Mouse (Mus musculus) ES-Bruce4 (cell line): ENCODE data around the gene Procr. TPM values are rescaled to one million over a fixed set of nuclear protein-coding genes. Genes with fewer than 3 reads are reported as not detected.

ENCODE experiments used
- H3K27ac ChIP-seq: 2 replicates; pipeline ENCODE4 v1.5.1; 2012; ENCODE audit warnings: low read length, inconsistent platforms; ENCODE audit not compliant: insufficient read depth
- H3K27me3 ChIP-seq: 2 replicates; pipeline ENCODE4 v1.6.1; 2012; ENCODE audit warnings: mild to moderate bottlenecking, low read length, inconsistent platforms; ENCODE audit not compliant: control insufficient read depth, poor library complexity, insufficient read depth, severe bottlenecking
- H3K36me3 ChIP-seq: 2 replicates; pipeline ENCODE4 v1.6.1; 2012; ENCODE audit warnings: inconsistent platforms, mild to moderate bottlenecking, low read length, moderate library complexity; ENCODE audit not compliant: control insufficient read depth, poor library complexity, insufficient read depth, severe bottlenecking
- H3K4me1 ChIP-seq: one replicate; pipeline ENCODE4 v1.8.1; 2011; ENCODE audit warnings: low read length; ENCODE audit not compliant: control insufficient read depth, insufficient read depth
- H3K4me3 ChIP-seq: 2 replicates; pipeline ENCODE4 v1.5.1; 2011; ENCODE audit warnings: low read depth, mild to moderate bottlenecking, low read length
- H3K9ac ChIP-seq: 2 replicates; pipeline ENCODE4 v1.6.1; 2012; ENCODE audit warnings: low read depth, mild to moderate bottlenecking, inconsistent platforms; ENCODE audit not compliant: poor library complexity, severe bottlenecking
- H3K9me3 ChIP-seq: replicated peaks from 2 replicates; pipeline ENCODE4 v1.6.1; 2012; ENCODE audit warnings: mild to moderate bottlenecking, low read length, inconsistent platforms; ENCODE audit not compliant: control insufficient read depth, poor library complexity, insufficient read depth, severe bottlenecking
- CTCF ChIP-seq: IDR thresholded peaks from one replicate; pipeline ENCODE4 v1.8.1; 2011; ENCODE audit warnings: low read depth, low read length
- EP300 ChIP-seq: IDR thresholded peaks from 2 replicates; pipeline ENCODE4 v1.6.1; 2011; ENCODE audit warnings: low read depth, low read length; ENCODE audit not compliant: insufficient read depth
- POLR2A ChIP-seq: IDR thresholded peaks from one replicate; pipeline ENCODE4 v1.8.1; 2011; ENCODE audit warnings: low read length; ENCODE audit not compliant: insufficient read depth
- polyA plus RNA-seq: library from polyadenylated mRNA; stranded (reverse); fragments of >200 nt; gene quantifications from 2 replicates; pipeline ENCODE4 v1.2.4, GENCODE M21; 2011; ENCODE audit warnings: low read depth; ENCODE audit not compliant: missing spikeins, insufficient read depth, insufficient read length

The Procr gene
- polyA plus RNA-seq, 1 experiment, result 6.6 TPM

- TF ChIP-seq CTCF (no peak), POLR2A (no peak)
- Histone ChIP-seq H3K4me3 (no peak overlapping the region), H3K9ac (no peak overlapping the region), H3K27ac (no peak overlapping the region), H3K36me3 (no peaks in the 10 kb centered on the region; the same call in 1 of the 2 replicates), H3K9me3 (no peaks in the 10 kb centered on the region), H3K4me1 (no peaks in the 10 kb centered on the region), H3K27me3 (no peaks in the 10 kb centered on the region)
Observed at GRCm38 (mm10) chr2:155717082-155717990, 33.6 kb upstream of the Procr start.

DNA sequence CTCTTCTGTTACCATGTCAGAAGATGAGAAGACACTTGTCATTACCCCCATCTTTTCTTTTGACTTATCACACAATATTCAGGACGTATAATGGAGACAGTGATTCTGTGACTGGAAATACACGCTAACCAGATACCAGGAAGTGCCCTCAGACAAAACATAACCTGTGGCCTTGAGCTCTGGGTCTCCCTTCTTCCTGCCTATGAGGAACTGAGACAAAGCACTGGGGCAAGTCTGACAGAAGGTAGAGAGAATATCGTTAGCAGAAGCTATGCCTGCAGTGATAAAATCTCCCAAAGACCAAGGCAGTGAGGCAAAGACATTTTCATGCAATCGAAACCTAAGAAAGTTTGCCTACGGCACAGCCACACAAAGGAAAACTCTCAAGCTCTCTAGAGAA is 30.3 kb upstream of the Procr start:
- H3K4me3 ChIP-seq, result no peak overlapping the region
- no peak overlapping the region for H3K9ac ChIP-seq
- H3K27me3 ChIP-seq, result no peaks in the 10 kb centered on the region
- H3K4me1 ChIP-seq, result no peaks in the 10 kb centered on the region
- no peaks in the 10 kb centered on the region for H3K9me3 ChIP-seq
- H3K36me3 ChIP-seq, result no peaks in the 10 kb centered on the region; the same call in 1 of the 2 replicates
- TF ChIP-seq EP300, result no peak
- no peak for TF ChIP-seq CTCF
- no peak for TF ChIP-seq POLR2A
- no peak overlapping the region for H3K27ac ChIP-seq

DNA sequence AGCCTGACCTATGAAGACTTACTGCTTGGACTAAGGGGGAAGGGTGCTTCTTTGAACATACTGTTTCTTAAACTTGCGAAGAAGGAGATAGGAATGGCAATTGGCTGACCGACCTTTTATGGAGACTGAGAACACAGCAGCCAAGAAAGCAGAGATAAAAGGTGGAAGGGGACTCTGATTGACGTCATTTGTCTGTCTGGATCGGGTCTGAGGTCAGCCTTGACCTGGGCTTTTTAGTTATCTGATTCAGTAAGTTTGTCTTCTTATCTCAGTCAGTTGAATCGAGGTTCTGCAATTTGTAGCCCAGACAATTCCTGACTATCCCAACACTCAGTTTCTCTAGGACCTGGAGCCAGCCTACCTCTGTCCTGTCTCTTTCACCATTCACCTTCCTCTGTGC is 26.9 kb upstream of the Procr start:
- Histone ChIP-seq H3K4me1 (no peaks in the 10 kb centered on the region), H3K27ac (no peak overlapping the region), H3K27me3 (no peaks in the 10 kb centered on the region), H3K9me3 (no peaks in the 10 kb centered on the region), H3K9ac (no peak overlapping the region), H3K4me3 (no peak overlapping the region), H3K36me3 (no peaks in the 10 kb centered on the region; the same call in 1 of the 2 replicates)
- TF ChIP-seq POLR2A, result no peak
- TF ChIP-seq CTCF, result no peak
- TF ChIP-seq EP300, result no peak

GRCm38 (mm10) chr2:155724526-155724925 is 26.4 kb upstream of the Procr start:
- Histone ChIP-seq H3K4me1 (no peaks in the 10 kb centered on the region), H3K9me3 (no peaks in the 10 kb centered on the region), H3K9ac (no peak overlapping the region), H3K27me3 (no peaks in the 10 kb centered on the region), H3K27ac (no peak overlapping the region), H3K36me3 (no peaks in the 10 kb centered on the region; the same call in 1 of the 2 replicates), H3K4me3 (no peak overlapping the region)
- TF ChIP-seq EP300, result no peak
- TF ChIP-seq POLR2A, result no peak
- TF ChIP-seq CTCF, result no peak

DNA sequence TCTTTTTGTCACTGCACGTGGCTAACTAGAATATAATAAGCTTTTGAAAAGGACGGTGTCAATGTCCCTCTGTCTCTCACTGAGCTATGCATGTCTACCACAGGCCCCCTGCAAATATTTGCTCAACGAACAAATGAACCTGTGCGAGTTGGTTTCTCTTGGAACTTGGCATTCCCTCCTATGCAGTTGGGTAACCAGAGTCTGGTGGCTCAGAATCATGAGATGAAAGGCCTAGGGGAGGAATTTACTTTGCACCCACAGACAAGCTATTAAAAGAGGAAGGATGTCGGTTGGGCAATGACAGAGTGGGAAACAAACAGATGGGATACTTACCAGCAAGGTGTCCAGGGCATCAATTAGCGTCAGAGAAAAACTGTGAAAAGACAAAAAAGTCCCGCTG is 24.6 kb upstream of the Procr start:
- Histone ChIP-seq H3K9ac (no peak overlapping the region), H3K36me3 (no peaks in the 10 kb centered on the region; the same call in 1 of the 2 replicates), H3K27ac (no peak overlapping the region), H3K4me3 (no peak overlapping the region), H3K27me3 (no peaks in the 10 kb centered on the region), H3K4me1 (no peaks in the 10 kb centered on the region), H3K9me3 (no peaks in the 10 kb centered on the region)
- TF ChIP-seq EP300, result no peak
- TF ChIP-seq CTCF, result no peak
- no peak for TF ChIP-seq POLR2A

- H3K27me3 ChIP-seq, result no peaks in the 10 kb centered on the region
- no peak for TF ChIP-seq CTCF
- TF ChIP-seq EP300, result no peak
- TF ChIP-seq POLR2A, result no peak
- H3K4me1 ChIP-seq, result no peaks in the 10 kb centered on the region
- no peak overlapping the region for H3K4me3 ChIP-seq
- no peak overlapping the region for H3K27ac ChIP-seq
- no peaks in the 10 kb centered on the region for H3K9me3 ChIP-seq
- H3K9ac ChIP-seq, result no peak overlapping the region
- H3K36me3 ChIP-seq, result no peaks in the 10 kb centered on the region
Observed at GRCm38 (mm10) chr2:155727764-155728395, 23.0 kb upstream of the Procr start.
